Mouse (Mus musculus) intestine, embryonic 14.5 days (tissue): Measurements from ENCODE around the gene Csrp1. TPM values are rescaled to one million over a fixed set of nuclear protein-coding genes. Genes with fewer than 3 reads are reported as not detected.

ENCODE experiments used
- ATAC-seq: fragments of 200-750 bp; cut with Nextera tagmentation; replicated peaks from 2 replicates; pipeline ENCODE4 v1.8.0; 2017; ENCODE audit warnings: low read depth, moderate number of reproducible peaks, moderate TSS enrichment, moderate library complexity; ENCODE audit not compliant: low FRiP score, low TSS enrichment
- DNase-seq: peaks from one replicate; pipeline ENCODE4 v3.0.0-alpha.2; 2018; ENCODE audit warnings: low spot score
- H3K27ac ChIP-seq: fragments of 300-500 bp; sonication (generic); 2 replicates; pipeline ENCODE4 v1.5.1; 2014; ENCODE audit warnings: low read depth, mild to moderate bottlenecking, control low read depth
- H3K27me3 ChIP-seq: fragments of 300-500 bp; sonication (generic); replicated peaks from 2 replicates; pipeline ENCODE4 v1.6.1; 2014; ENCODE audit warnings: low read length, control low read depth; ENCODE audit not compliant: control insufficient read depth, insufficient read depth
- H3K36me3 ChIP-seq: fragments of 300-500 bp; sonication (generic); 2 replicates; pipeline ENCODE4 v1.6.1; 2014; ENCODE audit warnings: low read length, control low read depth; ENCODE audit not compliant: control insufficient read depth, insufficient read depth
- H3K4me1 ChIP-seq: fragments of 300-500 bp; sonication (generic); replicated peaks from 2 replicates; pipeline ENCODE4 v1.6.1; 2014; ENCODE audit warnings: low read length, control low read depth, mixed read lengths; ENCODE audit not compliant: control insufficient read depth, insufficient read depth
- H3K4me2 ChIP-seq: fragments of 300-500 bp; sonication (generic); 2 replicates; pipeline ENCODE4 v1.6.1; 2014; ENCODE audit warnings: low read length
- H3K4me3 ChIP-seq: fragments of 300-500 bp; sonication (generic); 2 replicates; pipeline ENCODE4 v1.5.1; 2014; ENCODE audit warnings: low read depth, low read length, control low read depth, mixed read lengths
- H3K9ac ChIP-seq: fragments of 300-500 bp; sonication (generic); 2 replicates; pipeline ENCODE4 v1.6.1; 2014; ENCODE audit warnings: mild to moderate bottlenecking, low read length
- H3K9me3 ChIP-seq: fragments of 300-500 bp; sonication (generic); 2 replicates; pipeline ENCODE4 v1.6.1; 2016; ENCODE audit warnings: low read length, control low read depth; ENCODE audit not compliant: control insufficient read depth
- WGBS: fragments of 180-500 bp; shearing (Covaris S2); extraction: QIAGEN DNeasy Blood & Tissue Kit; methylation state at CpG from one replicate; pipeline ENCODE4 v1.1.7; 2014; 5-methylcytosine and 5-hydroxymethylcytosine counted together
- polyA plus RNA-seq: library from polyadenylated mRNA; unstranded; fragments of >200 nt; fragmentation: Nextera tagmentation; extraction: Ambion mirVana; gene quantifications from 2 replicates; pipeline ENCODE4 v1.2.1, GENCODE M21; 2014

The Csrp1 gene
- polyA plus RNA-seq, 1 experiment from 2014 or later, result 242 TPM

- Histone ChIP-seq H3K36me3 (no peaks in the 10 kb centered on the region), H3K4me2 (no peak overlapping the region), H3K27me3 (no peaks in the 10 kb centered on the region), H3K4me1 (peaks cover 12% of the 10 kb centered on the region; the same call in 1 of the 2 replicates), H3K9me3 (no peaks in the 10 kb centered on the region), H3K27ac (no peak overlapping the region), H3K9ac (no peak overlapping the region), H3K4me3 (no peak overlapping the region)
- DNase-seq (no peak), ATAC-seq (no peak)
- 60% methylated on average over 3 of the region's 3 CpGs for WGBS
Measured at GRCm38 (mm10) chr1:135714901-135715609, 4.8 kb upstream of the Csrp1 start.

GRCm38 (mm10) chr1:135719486-135719885 is 375 bp upstream of the Csrp1 start:
- no peak overlapping the region for H3K4me3 ChIP-seq
- H3K36me3 ChIP-seq, result no peaks in the 10 kb centered on the region
- H3K27me3 ChIP-seq, result no peaks in the 10 kb centered on the region
- no peak overlapping the region for H3K9ac ChIP-seq
- no peaks in the 10 kb centered on the region for H3K9me3 ChIP-seq
- WGBS, result 20% methylated on average over 9 of the region's 9 CpGs
- H3K4me2 ChIP-seq, result no peak overlapping the region
- H3K27ac ChIP-seq, result no peak overlapping the region
- H3K4me1 ChIP-seq, result peaks cover 6% of the 10 kb centered on the region; the same call in 1 of the 2 replicates
- ATAC-seq, result peak; percentile 40
- DNase-seq, result peak; percentile 86

GRCm38 (mm10) chr1:135723016-135723415 is 3.2 kb downstream of the Csrp1 start:
- DNase-seq (no peak), ATAC-seq (peak; percentile 54)
- no peaks in the 10 kb centered on the region for H3K36me3 ChIP-seq
- WGBS, result 55% methylated on average over 1 of the region's 1 CpGs
- H3K27me3 ChIP-seq, result no peaks in the 10 kb centered on the region
- no peak overlapping the region for H3K4me2 ChIP-seq
- H3K4me3 ChIP-seq, result no peak overlapping the region
- no peak overlapping the region for H3K9ac ChIP-seq
- peaks cover 10% of the 10 kb centered on the region; the same call in 1 of the 2 replicates for H3K4me1 ChIP-seq
- H3K9me3 ChIP-seq, result no peaks in the 10 kb centered on the region
- H3K27ac ChIP-seq, result no peak overlapping the region

GRCm38 (mm10) chr1:135724134-135724533 is 4.3 kb downstream of the Csrp1 start:
- peaks cover 17% of the 10 kb centered on the region; the same call in 1 of the 2 replicates for H3K4me1 ChIP-seq
- no peak overlapping the region for H3K9ac ChIP-seq
- no peak overlapping the region for H3K27ac ChIP-seq
- no peaks in the 10 kb centered on the region for H3K36me3 ChIP-seq
- no peak overlapping the region for H3K4me2 ChIP-seq
- no peaks in the 10 kb centered on the region for H3K27me3 ChIP-seq
- no peak overlapping the region for H3K4me3 ChIP-seq
- DNase-seq (no peak), ATAC-seq (no peak)
- WGBS, result 71% methylated on average over 4 of the region's 4 CpGs
- no peaks in the 10 kb centered on the region for H3K9me3 ChIP-seq

GRCm38 (mm10) chr1:135725324-135725723 is 5.5 kb downstream of the Csrp1 start:
- DNase-seq (no peak), ATAC-seq (no peak)
- H3K9me3 ChIP-seq, result no peaks in the 10 kb centered on the region
- H3K27me3 ChIP-seq, result no peaks in the 10 kb centered on the region
- peaks cover 13% of the 10 kb centered on the region for H3K4me1 ChIP-seq
- H3K36me3 ChIP-seq, result no peaks in the 10 kb centered on the region
- no peak overlapping the region for H3K4me3 ChIP-seq
- H3K9ac ChIP-seq, result no peak overlapping the region
- no peak overlapping the region for H3K4me2 ChIP-seq
- H3K27ac ChIP-seq, result peak overlapping the region; percentile 62; the same call in 1 of the 2 replicates
- WGBS, result 85% methylated on average over 6 of the region's 6 CpGs

- Histone ChIP-seq H3K4me1 (peaks cover 18% of the 10 kb centered on the region), H3K4me2 (no peak overlapping the region), H3K27me3 (no peaks in the 10 kb centered on the region), H3K9ac (no peak overlapping the region), H3K4me3 (no peak overlapping the region), H3K9me3 (no peaks in the 10 kb centered on the region), H3K27ac (peak overlapping the region; percentile 62; the same call in 1 of the 2 replicates), H3K36me3 (no peaks in the 10 kb centered on the region)
- no peak for DNase-seq
- no peak for ATAC-seq
- 36% methylated on average over 7 of the region's 7 CpGs for WGBS
Measured at GRCm38 (mm10) chr1:135725936-135726335, 6.1 kb downstream of the Csrp1 start.

GRCm38 (mm10) chr1:135728631-135729366 is 8.9 kb downstream of the Csrp1 start:
- WGBS, result 2% methylated on average over 35 of the region's 35 CpGs
- Histone ChIP-seq H3K36me3 (0 out of 2 replicates have a peak, but pooled peaks cover 3% of the 10 kb centered on the region), H3K27me3 (no peaks in the 10 kb centered on the region), H3K4me2 (peak overlapping the region; percentile 80), H3K27ac (peak overlapping the region; percentile 96), H3K9me3 (no peaks in the 10 kb centered on the region), H3K4me3 (peak overlapping the region; percentile 71), H3K9ac (peak overlapping the region; percentile 88), H3K4me1 (peaks cover 47% of the 10 kb centered on the region)
- DNase-seq (peak; percentile 91), ATAC-seq (peak; percentile 77)

- 0 out of 2 replicates have a peak, but pooled peaks cover 3% of the 10 kb centered on the region for H3K36me3 ChIP-seq
- no peak for DNase-seq
- H3K4me2 ChIP-seq, result peak overlapping the region; percentile 80
- no peaks in the 10 kb centered on the region for H3K9me3 ChIP-seq
- peak overlapping the region; percentile 88 for H3K9ac ChIP-seq
- peak overlapping the region; percentile 96 for H3K27ac ChIP-seq
- peak overlapping the region; percentile 71 for H3K4me3 ChIP-seq
- H3K4me1 ChIP-seq, result peaks cover 52% of the 10 kb centered on the region
- 0% methylated on average over 11 of the region's 11 CpGs for WGBS
- peak; percentile 6; the same call in 1 of the 2 replicates for ATAC-seq
- H3K27me3 ChIP-seq, result no peaks in the 10 kb centered on the region
Measured at GRCm38 (mm10) chr1:135729367-135729713, 9.5 kb downstream of the Csrp1 start.
